Mouse (Mus musculus) C2C12 (cell line): ENCODE data around the gene Fam171a2. TPM values are rescaled to one million over a fixed set of nuclear protein-coding genes. Genes with fewer than 3 reads are reported as not detected.
A peak's percentile ranks its signal among the peaks of the same experiment; 100 is the strongest.

Experiments used
- H3K27me3 ChIP-seq: one replicate; pipeline ENCODE4 v1.6.1; 2011; ENCODE audit not compliant: control insufficient read depth, insufficient read depth, insufficient read length
- H3K36me3 ChIP-seq: one replicate; pipeline ENCODE4 v1.6.1; 2011; ENCODE audit not compliant: control insufficient read depth, insufficient read depth
- H3K4me3 ChIP-seq: one replicate; pipeline ENCODE4 v1.5.1; 2011; ENCODE audit warnings: mild to moderate bottlenecking, control low read depth; ENCODE audit not compliant: poor library complexity, insufficient read depth, severe bottlenecking
- H3K79me2 ChIP-seq: one replicate; pipeline ENCODE4 v1.6.1; 2011; ENCODE audit not compliant: control insufficient read depth, insufficient read depth
- H3K79me3 ChIP-seq: one replicate; pipeline ENCODE4 v1.6.1; 2011; ENCODE audit warnings: low read depth, control low read depth
- H3ac ChIP-seq: one replicate; pipeline ENCODE3; 2011; ENCODE audit warnings: low read depth; ENCODE audit not compliant: control insufficient read depth, insufficient read length
- CEBPB ChIP-seq: IDR thresholded peaks from one replicate; pipeline ENCODE4 v1.6.1; 2011; ENCODE audit warnings: low read depth, mild to moderate bottlenecking, control low read depth, moderate library complexity
- CTCF ChIP-seq: IDR thresholded peaks from one replicate; pipeline ENCODE4 v1.5.1; 2011; ENCODE audit not compliant: control insufficient read depth, insufficient read depth, insufficient read length
- FOSL1 ChIP-seq: IDR thresholded peaks from one replicate; pipeline ENCODE4 v1.8.0; 2011; ENCODE audit warnings: mild to moderate bottlenecking, low read length; ENCODE audit not compliant: poor library complexity, insufficient read depth, severe bottlenecking
- MAX ChIP-seq: IDR thresholded peaks from one replicate; pipeline ENCODE4 v1.6.1; 2011; ENCODE audit warnings: mild to moderate bottlenecking, control low read depth
- MYOD1 ChIP-seq: IDR thresholded peaks from one replicate; pipeline ENCODE4 v1.6.1; 2011; ENCODE audit warnings: low read depth; ENCODE audit not compliant: control insufficient read depth, insufficient read length
- MYOG ChIP-seq: IDR thresholded peaks from one replicate; pipeline ENCODE4 v1.6.1; 2011; ENCODE audit not compliant: control insufficient read depth, insufficient read length; ENCODE audit errors: extremely low read depth
- USF1 ChIP-seq: IDR thresholded peaks from one replicate; pipeline ENCODE4 v1.6.1; 2011; ENCODE audit warnings: low read depth, mild to moderate bottlenecking, control low read depth, moderate library complexity
- polyA plus RNA-seq: library from polyadenylated mRNA; unstranded; fragments of >200 nt; fragmentation: generic; extraction: Trizol; gene quantifications from one replicate; pipeline ENCODE4 v1.2.1, GENCODE M21; 2012; ENCODE audit warnings: missing spikeins

Gene Fam171a2
- polyA plus RNA-seq, 1 experiment: 6.3 TPM

DNA sequence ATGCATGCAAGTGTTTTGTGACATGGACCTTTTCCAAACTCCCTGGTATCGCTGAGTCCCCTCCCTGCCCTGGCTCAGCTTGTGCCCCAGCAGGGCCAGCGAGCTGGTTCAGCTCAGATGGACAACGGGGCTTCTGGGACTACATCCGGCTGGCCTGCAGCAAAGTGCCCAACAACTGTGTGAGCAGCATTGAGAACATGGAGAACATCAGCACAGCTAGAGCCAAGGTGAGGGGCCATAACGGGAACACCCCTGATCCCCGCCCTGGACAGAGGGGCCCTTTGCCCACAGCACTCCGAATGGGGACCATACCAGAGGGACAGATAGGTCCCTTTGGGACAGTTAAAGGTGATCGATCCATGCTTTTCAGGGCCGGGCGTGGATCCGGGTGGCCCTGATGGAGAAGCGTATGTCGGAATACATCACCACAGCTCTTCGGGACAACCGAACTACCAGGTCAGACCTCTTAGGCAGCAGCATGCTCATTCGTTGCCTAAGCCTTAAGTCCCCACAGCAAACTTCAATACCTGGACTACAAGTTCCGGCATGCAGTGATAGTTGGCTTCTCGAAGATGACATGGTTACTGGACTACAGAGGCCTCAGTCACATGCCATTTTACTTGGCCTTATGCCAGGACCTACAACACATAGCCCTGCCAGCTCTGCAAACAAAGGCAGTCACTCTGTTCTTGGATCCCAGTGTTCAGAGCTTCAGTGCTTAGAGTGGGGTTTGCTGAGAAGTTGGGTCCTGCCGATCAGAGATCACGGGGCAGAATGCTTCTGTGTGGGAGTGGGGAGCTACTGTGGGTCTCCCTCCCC lies 49.3 kb downstream of the Fam171a2 start:
- no peaks in the 10 kb centered on the region for H3K79me2 ChIP-seq
- H3K79me3 ChIP-seq: no peaks in the 10 kb centered on the region
- no peak overlapping the region for H3ac ChIP-seq
- TF ChIP-seq FOSL1 (no peak), MAX (no peak), MYOG (no peak), USF1 (no peak), CEBPB (no peak), CTCF (no peak), MYOD1 (no peak)
- no peak overlapping the region for H3K4me3 ChIP-seq
- no peaks in the 10 kb centered on the region for H3K27me3 ChIP-seq
- peaks cover 10% of the 10 kb centered on the region for H3K36me3 ChIP-seq

DNA sequence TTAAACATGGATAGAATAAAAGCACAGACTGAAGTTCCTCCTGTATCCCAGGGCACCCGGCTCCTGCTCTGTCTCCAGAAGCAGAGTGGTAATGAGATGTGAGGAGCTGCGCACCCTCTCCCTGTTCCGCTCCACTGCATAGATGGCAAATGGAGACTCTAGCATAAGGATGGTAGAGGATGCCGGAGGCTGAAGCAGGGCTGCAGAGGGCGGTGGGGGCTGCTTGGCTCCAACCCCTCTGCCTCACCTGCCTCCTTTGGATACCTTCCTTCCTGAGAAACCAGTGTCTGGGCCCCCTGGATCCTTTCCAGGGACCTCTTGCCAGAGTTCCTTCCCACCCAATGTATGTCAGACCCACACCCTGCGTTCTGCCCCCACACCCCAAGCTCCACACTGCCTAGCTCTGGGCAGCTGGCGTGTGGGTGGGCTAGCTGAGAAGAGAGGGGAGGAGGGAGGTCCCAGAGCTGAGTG lies 50.8 kb downstream of the Fam171a2 start:
- Histone ChIP-seq H3ac (no peak overlapping the region), H3K27me3 (no peaks in the 10 kb centered on the region), H3K79me2 (no peaks in the 10 kb centered on the region), H3K36me3 (no peaks in the 10 kb centered on the region), H3K79me3 (no peaks in the 10 kb centered on the region), H3K4me3 (no peak overlapping the region)
- TF ChIP-seq USF1 (no peak), FOSL1 (no peak), CEBPB (no peak), MYOD1 (no peak), MAX (no peak), MYOG (no peak), CTCF (no peak)

DNA sequence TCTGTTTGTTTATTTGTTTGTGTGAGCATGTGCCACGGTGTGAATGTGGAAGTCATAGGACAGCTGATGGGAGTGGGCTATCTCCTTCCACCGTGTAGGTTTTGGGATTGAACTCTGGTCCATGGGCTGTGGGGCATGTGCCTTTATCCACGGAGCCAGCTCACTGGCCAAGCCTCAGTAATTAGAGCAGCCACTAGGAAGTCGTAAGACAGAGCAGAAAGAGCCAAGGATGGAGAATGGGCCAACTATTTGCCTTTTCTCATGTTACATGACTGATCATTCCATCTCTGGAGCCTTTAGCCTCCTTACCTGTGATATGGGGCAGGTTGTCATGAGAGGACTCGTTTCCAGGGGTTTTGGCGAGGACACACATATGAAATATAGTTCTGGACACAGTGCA lies 51.2 kb downstream of the Fam171a2 start:
- Histone ChIP-seq H3K79me3 (no peaks in the 10 kb centered on the region), H3ac (no peak overlapping the region), H3K4me3 (no peak overlapping the region), H3K27me3 (no peaks in the 10 kb centered on the region), H3K36me3 (no peaks in the 10 kb centered on the region), H3K79me2 (no peaks in the 10 kb centered on the region)
- TF ChIP-seq MAX (no peak), FOSL1 (no peak), CEBPB (no peak), USF1 (no peak), MYOD1 (no peak), CTCF (no peak), MYOG (no peak)

DNA sequence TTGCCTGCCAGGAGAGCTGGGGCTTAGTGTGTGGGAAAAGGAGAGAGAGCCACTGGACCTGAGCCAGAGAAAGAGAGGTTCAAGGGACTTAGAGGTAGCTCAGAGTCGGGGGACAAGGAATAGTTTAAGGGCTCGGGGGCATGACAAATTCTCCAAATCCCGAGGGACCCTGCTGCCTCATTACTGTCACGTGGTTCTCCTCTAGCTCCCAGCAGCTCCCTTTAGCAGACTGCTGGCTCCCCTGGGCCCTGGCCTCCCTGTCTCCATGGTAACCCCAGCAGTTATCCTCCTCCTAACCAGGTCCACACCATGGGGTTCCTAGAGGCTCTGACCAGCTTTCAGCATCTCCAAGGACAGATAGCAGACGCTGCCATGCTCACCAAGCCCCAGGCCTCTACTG lies 52.2 kb downstream of the Fam171a2 start:
- Histone ChIP-seq H3ac (no peak overlapping the region), H3K79me2 (no peaks in the 10 kb centered on the region), H3K4me3 (no peak overlapping the region), H3K27me3 (peaks cover 3% of the 10 kb centered on the region), H3K79me3 (no peaks in the 10 kb centered on the region), H3K36me3 (no peaks in the 10 kb centered on the region)
- TF ChIP-seq MYOD1 (no peak), MYOG (no peak), CTCF (no peak), CEBPB (no peak), MAX (no peak), USF1 (peak; percentile 54), FOSL1 (no peak)

DNA sequence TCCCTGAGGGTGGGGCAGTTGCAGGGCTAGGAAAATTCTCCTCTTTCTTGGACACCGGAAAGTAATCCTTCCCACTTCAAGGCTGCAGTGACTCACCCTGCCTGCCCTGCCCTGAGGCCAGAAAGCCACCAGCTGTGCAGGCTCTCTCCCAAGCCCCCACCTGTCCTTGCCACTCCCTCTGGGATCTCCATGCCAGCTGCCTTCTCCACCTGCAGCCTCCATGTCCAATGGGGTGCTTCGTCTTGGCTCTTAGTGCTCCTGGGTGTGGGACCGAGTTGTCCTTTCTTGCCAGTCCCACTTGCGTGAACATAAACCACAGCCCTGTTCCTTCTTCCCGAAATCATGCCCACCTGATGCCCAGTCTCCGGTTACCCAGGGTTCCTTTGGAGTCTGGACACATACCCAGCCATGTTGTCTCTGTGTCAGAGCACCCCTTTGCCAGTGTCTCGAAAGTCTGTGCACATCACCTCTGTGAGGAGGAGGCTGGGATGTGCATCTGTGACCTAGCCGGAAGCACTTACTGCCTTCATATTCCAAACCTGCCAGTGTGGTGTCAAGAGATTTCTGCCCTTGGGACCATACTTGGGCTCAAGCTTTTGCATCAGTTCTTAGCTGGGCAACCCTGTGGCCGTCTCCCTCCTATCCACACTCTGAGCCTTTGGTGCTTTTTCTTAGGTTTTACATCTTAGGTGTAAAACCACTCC lies 52.9 kb downstream of the Fam171a2 start:
- Histone ChIP-seq H3K4me3 (no peak overlapping the region), H3K36me3 (no peaks in the 10 kb centered on the region), H3K79me3 (no peaks in the 10 kb centered on the region), H3K27me3 (peaks cover 4% of the 10 kb centered on the region), H3K79me2 (no peaks in the 10 kb centered on the region), H3ac (no peak overlapping the region)
- TF ChIP-seq MYOD1 (peak; percentile 100), CTCF (no peak), CEBPB (no peak)
